In genomic region chr7:142455251-142455650, GRCm38 (mm10) we compare ENCODE assay signal across 11 mouse cellular contexts. TPM values are rescaled to one million over a fixed set of nuclear protein-coding genes. Genes with fewer than 3 reads are reported as not detected.
A peak's percentile ranks its signal among the peaks of the same experiment; 100 is the strongest.
DNase-seq lines count a peak whose midpoint lies in the region; ATAC-seq lines count a peak whose summit lies in the region.
"Had no signal": no experiment of that assay in that cellular context is flagged by ENCODE, and none has a peak within 500 bp of the region (broad histone marks: within the 10 kb centered on the region; RNA-seq: fewer than 3 reads in every experiment).

No protein-coding gene starts in this region.

- 0 out of 2 replicates have a peak, but pooled peaks cover 3% of the 10 kb centered on the region for H3K27me3 ChIP-seq in liver, embryonic 12.5 days (replicated peaks)
- no peaks in the 10 kb centered on the region for H3K27me3 ChIP-seq in embryonic facial prominence, embryonic 15.5 days
- H3K27me3 ChIP-seq in limb, embryonic 12.5 days: no peaks in the 10 kb centered on the region

- no peak overlapping the region for H3K9ac ChIP-seq in liver, embryonic 12.5 days
- H3K9ac ChIP-seq in embryonic facial prominence, embryonic 15.5 days: no peak overlapping the region
- H3K9ac ChIP-seq in limb, embryonic 12.5 days (replicated peaks): no peak overlapping the region

- no peak for ATAC-seq in liver, embryonic 12.5 days
- no peak for ATAC-seq in embryonic facial prominence, embryonic 15.5 days (ENCODE audit: insufficient number of reproducible peaks, low FRiP score, low TSS enrichment, low read depth)
- no peak for ATAC-seq in limb, embryonic 12.5 days (ENCODE audit: insufficient number of reproducible peaks, insufficient read depth, low FRiP score, low TSS enrichment, low read depth)
- ATAC-seq in erythroid progenitor cell, adult 5-6 weeks (replicated peaks; ENCODE audit: low FRiP score, poor library complexity, severe bottlenecking): no peak
- ATAC-seq: activated CD4-positive, CD25-positive, alpha-beta regulatory T cell, adult 4 months had no signal

- H3K4me3 ChIP-seq in liver, embryonic 12.5 days: no peak overlapping the region
- H3K4me3 ChIP-seq in embryonic facial prominence, embryonic 15.5 days (replicated peaks): no peak overlapping the region
- H3K4me3 ChIP-seq in limb, embryonic 12.5 days (replicated peaks): no peak overlapping the region

- H3K9me3 ChIP-seq in liver, embryonic 12.5 days (replicated peaks): no peaks in the 10 kb centered on the region
- H3K9me3 ChIP-seq in embryonic facial prominence, embryonic 15.5 days (replicated peaks): no peaks in the 10 kb centered on the region
- no peaks in the 10 kb centered on the region for H3K9me3 ChIP-seq in limb, embryonic 12.5 days

- H3K4me1 ChIP-seq in liver, embryonic 12.5 days: peaks cover 21% of the 10 kb centered on the region
- peaks cover 28% of the 10 kb centered on the region for H3K4me1 ChIP-seq in embryonic facial prominence, embryonic 15.5 days
- H3K4me1 ChIP-seq in limb, embryonic 12.5 days (replicated peaks): peaks cover 46% of the 10 kb centered on the region

- peak overlapping the region; percentile 61 for H3K27ac ChIP-seq in liver, embryonic 12.5 days
- peak overlapping the region; percentile 83 for H3K27ac ChIP-seq in embryonic facial prominence, embryonic 15.5 days (replicated peaks)
- peak overlapping the region; percentile 76 for H3K27ac ChIP-seq in limb, embryonic 12.5 days

- 57% methylated on average over 2 of the region's 2 CpGs for WGBS in liver, embryonic 12.5 days (ENCODE audit: insufficient replicate concordance)
- WGBS in embryonic facial prominence, embryonic 15.5 days: 33% methylated on average over 2 of the region's 2 CpGs
- WGBS in limb, embryonic 12.5 days: 45% methylated on average over 2 of the region's 2 CpGs

- no peaks in the 10 kb centered on the region for H3K36me3 ChIP-seq in liver, embryonic 12.5 days
- H3K36me3 ChIP-seq in embryonic facial prominence, embryonic 15.5 days: no peaks in the 10 kb centered on the region
- no peaks in the 10 kb centered on the region for H3K36me3 ChIP-seq in limb, embryonic 12.5 days

- peak; percentile 76 for DNase-seq in heart, adult 11 months
- DNase-seq in heart, adult 18-20 months: no peak
- DNase-seq in liver: no peak
- DNase-seq in frontal cortex, postnatal 10 days (ENCODE audit: low spot score in 2 of 2): no peak
- DNase-seq: spleen, adult 18-20 months had no signal

- H3K4me2 ChIP-seq in liver, embryonic 12.5 days: no peak overlapping the region
- no peak overlapping the region for H3K4me2 ChIP-seq in embryonic facial prominence, embryonic 15.5 days (replicated peaks)
- no peak overlapping the region for H3K4me2 ChIP-seq in limb, embryonic 12.5 days

RNA-seq across cellular contexts. Expression of gene Lsp1, which starts 5.4 kb away (rescaled TPM):
- total RNA-seq in heart, adult 18-20 months (2021): 10 to 100 TPM; 24.7 to 33.1 TPM
- 16.7 and 17.0 TPM in 2 replicates for polyA plus RNA-seq in liver, embryonic 12.5 days (2016; fragmentation: Nextera tagmentation; extraction: Ambion mirVana)
- 49.3 and 58.9 TPM in 2 replicates for polyA plus RNA-seq in embryonic facial prominence, embryonic 15.5 days (2015; fragmentation: Nextera tagmentation; extraction: Ambion mirVana)
- polyA plus RNA-seq in limb, embryonic 12.5 days (2016; fragmentation: Nextera tagmentation; extraction: Ambion mirVana): 30.2 and 30.3 TPM in 2 replicates
- 88.0 and 115 TPM in 2 replicates for total RNA-seq in erythroid progenitor cell, adult 5-6 weeks (2015; ENCODE audit: low replicate concordance)
- total RNA-seq in erythroid progenitor cell, adult 5-6 weeks (2017; ENCODE audit: low replicate concordance): 64.5 and 76.5 TPM in 2 replicates

RNA-seq across cellular contexts. Expression of gene Tnni2, which starts 13.6 kb away (rescaled TPM):
- total RNA-seq in heart, adult 18-20 months (2021): 1 to 10 TPM; 1.8 to 2.6 TPM
- 1.8 and 2.4 TPM in 2 replicates for polyA plus RNA-seq in liver, embryonic 12.5 days (2016; fragmentation: Nextera tagmentation; extraction: Ambion mirVana)
- 169 and 228 TPM in 2 replicates for polyA plus RNA-seq in embryonic facial prominence, embryonic 15.5 days (2015; fragmentation: Nextera tagmentation; extraction: Ambion mirVana)
- polyA plus RNA-seq in limb, embryonic 12.5 days (2016; fragmentation: Nextera tagmentation; extraction: Ambion mirVana): 14.4 and 15.3 TPM in 2 replicates
- total RNA-seq in erythroid progenitor cell, adult 5-6 weeks (2015; ENCODE audit: low replicate concordance): not detected in 2 replicates
- total RNA-seq in erythroid progenitor cell, adult 5-6 weeks (2017; ENCODE audit: low replicate concordance): not detected in 2 replicates
- polyA plus RNA-seq: activated CD4-positive, CD25-positive, alpha-beta regulatory T cell, adult 4 months had no signal

RNA-seq across cellular contexts. Expression of gene Syt8, which starts 20.6 kb away (rescaled TPM):
- total RNA-seq in heart, adult 18-20 months (2021): not detected
- polyA plus RNA-seq in liver, embryonic 12.5 days (2016; fragmentation: Nextera tagmentation; extraction: Ambion mirVana): not detected in 2 replicates
- polyA plus RNA-seq in embryonic facial prominence, embryonic 15.5 days (2015; fragmentation: Nextera tagmentation; extraction: Ambion mirVana): 3.9 and 4.5 TPM in 2 replicates
- polyA plus RNA-seq in limb, embryonic 12.5 days (2016; fragmentation: Nextera tagmentation; extraction: Ambion mirVana): 0.60 TPM in 1 of 2 replicates, not detected in the other
- total RNA-seq in erythroid progenitor cell, adult 5-6 weeks (2015; ENCODE audit: low replicate concordance): not detected in 2 replicates
- not detected in 2 replicates for total RNA-seq in erythroid progenitor cell, adult 5-6 weeks (2017; ENCODE audit: low replicate concordance)
- total RNA-seq: left cerebral cortex, adult 8-10 months had no signal
- polyA plus RNA-seq: activated CD4-positive, CD25-positive, alpha-beta regulatory T cell, adult 4 months had no signal

RNA-seq across cellular contexts. Expression of gene Tnnt3, which starts 43.4 kb away (rescaled TPM):
- total RNA-seq in heart, adult 18-20 months (2021): under 1 TPM in 1 of 2 experiments, not detected in 1; 0.67 TPM
- 0.51 TPM in 1 of 2 replicates, not detected in the other for polyA plus RNA-seq in liver, embryonic 12.5 days (2016; fragmentation: Nextera tagmentation; extraction: Ambion mirVana)
- polyA plus RNA-seq in embryonic facial prominence, embryonic 15.5 days (2015; fragmentation: Nextera tagmentation; extraction: Ambion mirVana): 167 and 228 TPM in 2 replicates
- 14.3 and 17.3 TPM in 2 replicates for polyA plus RNA-seq in limb, embryonic 12.5 days (2016; fragmentation: Nextera tagmentation; extraction: Ambion mirVana)
- total RNA-seq in erythroid progenitor cell, adult 5-6 weeks (2015; ENCODE audit: low replicate concordance): not detected in 2 replicates
- not detected in 2 replicates for total RNA-seq in erythroid progenitor cell, adult 5-6 weeks (2017; ENCODE audit: low replicate concordance)

Comparison
In these comparisons a context has a peak if more than half of its experiments do, and no peak if none do; other contexts are left out.
1. RNA of gene Tnni2, which starts 13.6 kb away (polyA plus RNA-seq): 169 to 228 TPM in embryonic facial prominence, embryonic 15.5 days; 14.4 to 15.3 TPM in limb, embryonic 12.5 days and 1.8 to 2.4 TPM in liver, embryonic 12.5 days; every median in the first group is over 10 times any median in the second.
2. Peak in every context shown above with its lines, with median percentiles within 50 percentile points of each other: H3K27ac ChIP-seq.